Mouse (Mus musculus): ENCODE results near the gene Lsm10. TPM values are rescaled to one million over a fixed set of nuclear protein-coding genes. Genes with fewer than 3 reads are reported as not detected.
A peak's percentile ranks its signal among the peaks of the same experiment; 100 is the strongest.

The Lsm10 gene
- total and polyA plus RNA-seq, 3 experiments = 35.0 to 49.6 TPM; not detected in 1

GRCm38 (mm10) chr4:126058134-126058996, 38.1 kb upstream of the Lsm10 start, which contains the start of gene Oscp1 (continued):
- no peak for TF ChIP-seq CTCF (IDR thresholded peaks at IDR 0.05 in 2 of 3, conservative IDR thresholded peaks at IDR 0.05 in 1 of 3; ENCODE audit: control insufficient read depth in 1 of 3, insufficient read depth in 1 of 3, low read depth in 2 of 3, low read length in 3 of 3, poor library complexity in 1 of 3, severe bottlenecking in 1 of 3)
- TF ChIP-seq MEF2A (IDR thresholded peaks at IDR 0.05; ENCODE audit: extremely low read depth, insufficient replicate concordance, low read depth, low read length, poor library complexity, severe bottlenecking) = no peak

- H3K36me3 ChIP-seq (ENCODE audit: control insufficient read depth in 1 of 2, insufficient read depth in 2 of 2, low read length in 2 of 2) = no peaks in the 10 kb centered on the region; a peak in 1 of 4 replicates
- peak overlapping the region; percentile 57 for H3K9ac ChIP-seq (ENCODE audit: control insufficient read depth, low read depth, low read length, poor library complexity, severe bottlenecking)
- H3K4me3 ChIP-seq (ENCODE audit: control insufficient read depth in 1 of 2, insufficient read depth in 1 of 2, low read depth in 2 of 2, low read length in 2 of 2) = peak overlapping the region; percentile 61 to 76; a peak in 3 of 4 replicates
- H3K4me1 ChIP-seq (ENCODE audit: control insufficient read depth in 1 of 2, insufficient read depth in 2 of 2, low read length in 2 of 2) = peaks cover 0 to 7% of the 10 kb centered on the region in 2 experiments; a peak in 3 of 4 replicates
- no peaks in the 10 kb centered on the region; the same call in 1 of the 2 replicates for H3K79me2 ChIP-seq (ENCODE audit: control insufficient read depth, insufficient read depth, low read length, poor library complexity)
- no peaks in the 10 kb centered on the region for H3K9me3 ChIP-seq (replicated peaks; ENCODE audit: insufficient read depth, low read length)
- no peak for DNase-seq (ENCODE audit: low read depth, low spot score)
- H3K27me3 ChIP-seq (ENCODE audit: control insufficient read depth in 1 of 2, insufficient read depth in 2 of 2, low read length in 2 of 2) = no peaks in the 10 kb centered on the region
- no peak for TF ChIP-seq GABPA (IDR thresholded peaks at IDR 0.05; ENCODE audit: low read depth, low read length)
- no peak overlapping the region for H3K27ac ChIP-seq (ENCODE audit: control insufficient read depth, low read depth, low read length)
Observed at GRCm38 (mm10) chr4:126058997-126059362, 37.4 kb upstream of the Lsm10 start.

- Histone ChIP-seq H3K4me3 (ENCODE audit: control insufficient read depth in 1 of 2, insufficient read depth in 1 of 2, low read depth in 2 of 2, low read length in 2 of 2) (no peak overlapping the region), H3K4me1 (ENCODE audit: control insufficient read depth in 1 of 2, insufficient read depth in 2 of 2, low read length in 2 of 2) (peaks cover 3 to 7% of the 10 kb centered on the region in 2 experiments; a peak in 3 of 4 replicates), H3K79me2 (ENCODE audit: control insufficient read depth, insufficient read depth, low read length, poor library complexity) (no peaks in the 10 kb centered on the region; the same call in 1 of the 2 replicates), H3K9ac (ENCODE audit: control insufficient read depth, low read depth, low read length, poor library complexity, severe bottlenecking) (no peak overlapping the region), H3K9me3 (replicated peaks; ENCODE audit: insufficient read depth, low read length) (no peaks in the 10 kb centered on the region), H3K27ac (ENCODE audit: control insufficient read depth, low read depth, low read length) (no peak overlapping the region), H3K36me3 (ENCODE audit: control insufficient read depth in 1 of 2, insufficient read depth in 2 of 2, low read length in 2 of 2) (peaks cover 0 to 6% of the 10 kb centered on the region in 2 experiments; a peak in 2 of 4 replicates), H3K27me3 (ENCODE audit: control insufficient read depth in 1 of 2, insufficient read depth in 2 of 2, low read length in 2 of 2) (no peaks in the 10 kb centered on the region)
- peak; percentile 72 for DNase-seq (ENCODE audit: low read depth, low spot score)
- TF ChIP-seq EP300 (IDR thresholded peaks at IDR 0.05; ENCODE audit: low read depth in 1 of 2, low read length in 2 of 2) (no peak), CTCF (IDR thresholded peaks at IDR 0.05 in 2 of 3, conservative IDR thresholded peaks at IDR 0.05 in 1 of 3; ENCODE audit: control insufficient read depth in 1 of 3, insufficient read depth in 1 of 3, low read depth in 2 of 3, low read length in 3 of 3, poor library complexity in 1 of 3, severe bottlenecking in 1 of 3) (peak; percentile 83 to 94 (median 87)), ZNF384 (IDR thresholded peaks at IDR 0.05; ENCODE audit: low read depth, low read length) (peak; percentile 72), CHD1 (IDR thresholded peaks at IDR 0.05; ENCODE audit: low read depth, low read length) (no peak), NRF1 (IDR thresholded peaks at IDR 0.05; ENCODE audit: insufficient read depth, low read depth, low read length, poor library complexity, severe bottlenecking) (no peak), MAFK (IDR thresholded peaks at IDR 0.05; ENCODE audit: borderline replicate concordance, low read depth, low read length) (no peak), USF2 (IDR thresholded peaks at IDR 0.05; ENCODE audit: borderline replicate concordance in 1 of 2, insufficient read depth in 1 of 2, low read depth in 1 of 2, low read length in 2 of 2) (no peak), RAD21 (IDR thresholded peaks at IDR 0.05; ENCODE audit: low read depth, low read length) (peak; percentile 78), HCFC1 (IDR thresholded peaks at IDR 0.05; ENCODE audit: low read depth, low read length) (0 out of 2 replicates have a peak, but pooled peaks have one; percentile 15), POLR2AphosphoS2 (IDR thresholded peaks at IDR 0.05; ENCODE audit: low read length) (no peak), TAL1 (IDR thresholded peaks at IDR 0.05; ENCODE audit: low read length) (no peak), SMC3 (IDR thresholded peaks at IDR 0.05; ENCODE audit: low read depth, low read length) (peak; percentile 74), MAZ (IDR thresholded peaks at IDR 0.05; ENCODE audit: low read depth, low read length) (0 out of 2 replicates have a peak, but pooled peaks have one; percentile 35), JUND (IDR thresholded peaks at IDR 0.05; ENCODE audit: low read depth, low read length) (no peak), TCF12 (IDR thresholded peaks at IDR 0.05; ENCODE audit: low read depth, low read length) (no peak), POLR2A (IDR thresholded peaks at IDR 0.05; ENCODE audit: control insufficient read depth in 1 of 2, insufficient read depth in 1 of 2, low read depth in 1 of 2, low read length in 2 of 2, poor library complexity in 1 of 2) (no peak), GATA1 (IDR thresholded peaks at IDR 0.05; ENCODE audit: low read depth, low read length) (no peak), MXI1 (IDR thresholded peaks at IDR 0.05; ENCODE audit: low read depth, low read length) (peak; percentile 36; the same call in 1 of the 2 replicates), TBP (IDR thresholded peaks at IDR 0.05; ENCODE audit: low read depth, low read length) (no peak), BHLHE40 (IDR thresholded peaks at IDR 0.05; ENCODE audit: borderline replicate concordance, low read depth, low read length) (no peak), ZC3H11A (IDR thresholded peaks at IDR 0.05; ENCODE audit: low read depth, low read length) (peak; percentile 62), KAT2A (conservative IDR thresholded peaks at IDR 0.05; ENCODE audit: low read depth, low read length) (no peak), POLR2AphosphoS5 (IDR thresholded peaks at IDR 0.05; ENCODE audit: borderline replicate concordance, low read depth, low read length) (no peak), NELFE (IDR thresholded peaks at IDR 0.05; ENCODE audit: low read depth, low read length) (no peak)
Observed at GRCm38 (mm10) chr4:126062856-126063255, 33.6 kb upstream of the Lsm10 start.
